Mouse (Mus musculus) naive thymus-derived CD4-positive, alpha-beta T cell, adult 2 months (primary cell): ENCODE data around the gene Thpo.

ENCODE experiments used
- DNase-seq: peaks from one replicate; pipeline ENCODE4 v3.0.0-alpha.2; 2011; ENCODE audit warnings: low read depth

Thpo gene

DNA sequence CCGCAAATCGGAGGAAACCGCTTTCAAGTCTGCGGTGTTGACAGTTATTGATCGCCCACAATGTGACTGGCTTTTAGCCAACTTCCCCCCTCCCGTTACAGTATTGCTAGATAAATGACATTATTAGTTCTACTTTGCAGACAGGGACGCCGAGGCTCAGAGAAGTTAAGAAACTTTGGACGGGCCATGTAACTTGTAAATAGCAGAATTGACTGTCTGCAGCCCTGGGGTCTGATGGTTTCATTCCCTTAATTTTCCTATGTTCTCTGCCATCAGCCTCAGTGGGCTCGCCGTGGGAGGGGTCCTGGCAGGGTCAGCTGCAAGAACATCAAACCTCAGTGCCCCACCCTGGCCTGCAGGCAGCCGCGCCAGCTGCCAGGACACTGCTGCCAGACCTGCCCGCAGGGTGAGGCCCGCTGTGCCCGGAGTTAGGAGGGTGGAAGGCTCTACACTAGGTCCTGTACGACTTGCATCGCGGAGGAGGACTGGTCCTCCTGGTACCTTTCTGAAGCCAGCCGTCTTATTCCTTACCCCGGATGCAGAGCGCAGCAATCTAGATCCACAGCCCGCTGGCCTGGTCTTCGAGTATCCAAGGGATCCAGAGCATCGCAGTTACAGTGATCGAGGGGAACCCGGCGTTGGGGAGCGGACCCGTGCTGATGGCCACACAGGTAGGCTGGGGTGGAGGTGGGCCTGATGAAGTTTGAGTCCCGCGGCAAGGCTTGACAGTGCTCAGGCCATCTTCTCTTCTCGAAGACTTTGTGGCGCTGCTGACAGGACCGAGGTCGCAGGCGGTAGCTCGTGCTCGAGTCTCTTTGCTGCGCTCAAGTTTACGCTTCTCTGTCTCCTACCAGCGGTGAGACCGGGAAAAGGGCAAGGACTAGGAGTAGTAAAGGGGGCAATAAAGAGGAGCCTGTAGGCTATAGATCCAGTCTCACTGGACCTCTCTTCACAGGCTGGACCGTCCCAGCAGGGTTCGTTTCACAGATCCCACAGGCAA is at the start of gene Thpo:
Gene Thpo, minus strand, starts transcription at position 781 of the 1,000 bp plus-strand sequence.
- no peak for DNase-seq

- DNase-seq, result no peak
Measured at GRCm38 (mm10) chr16:20783891-20784290, 49.6 kb upstream of the Thpo start.

GRCm38 (mm10) chr16:20781101-20781630 is 46.9 kb upstream of the Thpo start:
- DNase-seq, result no peak

DNA sequence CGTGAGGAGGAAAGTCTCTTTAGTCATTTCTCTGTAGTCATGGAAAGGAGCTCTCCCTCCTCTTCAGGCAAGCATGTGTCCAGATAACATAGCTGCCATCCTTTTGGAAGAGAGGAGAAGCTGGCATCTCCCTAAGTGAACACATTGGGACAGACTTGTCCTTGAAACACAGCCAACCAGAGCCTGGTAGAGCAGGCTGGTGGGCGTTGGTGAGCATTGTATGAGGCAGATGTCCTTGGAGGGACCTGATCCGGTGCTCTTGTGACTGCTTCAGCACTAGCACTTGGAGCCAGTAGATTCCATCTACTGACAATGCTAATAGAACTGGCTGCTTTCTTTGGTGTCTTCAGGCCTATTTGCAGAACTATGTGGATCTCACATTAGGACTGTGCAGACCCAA is 45.5 kb upstream of the Thpo start:
- DNase-seq, result no peak

DNA sequence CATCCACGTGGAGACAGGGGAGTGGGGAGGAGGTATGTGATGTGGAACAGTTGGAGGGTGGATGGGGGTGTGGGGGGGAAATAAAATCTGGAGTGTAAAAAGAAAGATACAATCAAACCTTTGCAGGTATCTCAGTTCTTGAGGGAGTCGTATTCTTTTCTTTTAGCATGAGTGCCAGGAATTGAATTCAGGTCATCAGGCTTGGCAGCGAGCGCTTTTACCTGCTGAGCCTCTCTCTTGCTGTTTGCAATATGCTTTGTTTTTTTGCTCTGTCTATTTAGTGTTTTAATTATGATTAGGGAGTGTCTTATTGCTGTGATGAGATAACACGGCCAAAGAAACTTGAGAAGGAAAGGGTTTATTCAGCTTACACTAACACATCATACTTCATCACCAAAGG is 40.7 kb upstream of the Thpo start:
- no peak for DNase-seq

DNA sequence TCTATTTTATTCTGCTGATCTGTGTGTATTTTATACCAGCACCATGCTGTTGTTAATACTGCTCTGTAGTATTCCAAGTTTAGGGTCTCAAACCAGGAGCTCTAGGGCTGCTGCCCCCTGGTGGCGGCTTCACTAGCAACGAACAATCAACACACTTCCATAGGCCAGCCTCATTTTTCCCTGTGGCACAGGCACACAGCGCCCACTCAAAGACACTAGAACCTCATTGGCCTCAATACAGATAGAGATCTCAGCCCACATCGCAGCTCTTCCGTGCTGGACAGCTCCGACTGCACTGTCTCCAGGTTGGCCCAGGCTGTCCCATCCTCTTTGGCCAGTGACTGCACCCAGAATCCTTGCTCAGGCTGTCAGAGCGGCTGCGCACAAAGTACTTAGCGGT is 30.9 kb upstream of the Thpo start:
- DNase-seq, result peak; percentile 74

DNA sequence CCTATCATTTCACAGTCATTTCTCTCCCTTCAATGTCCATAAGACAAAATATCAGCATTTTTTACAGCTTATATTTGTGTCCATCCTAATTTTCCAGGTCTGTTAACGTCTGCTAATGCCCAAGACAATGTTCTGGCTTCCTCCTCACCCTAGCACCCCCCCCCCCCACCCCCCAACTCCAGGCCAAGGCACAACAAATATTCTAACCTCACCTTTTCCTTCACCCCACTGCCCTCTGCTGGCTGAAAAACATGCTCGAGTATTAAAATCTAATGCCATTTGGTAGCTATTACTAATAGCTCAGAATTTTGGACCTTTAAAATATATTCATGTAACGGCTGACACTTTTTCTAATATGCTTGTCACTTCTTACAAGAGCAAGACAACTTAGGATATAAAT is 27.4 kb upstream of the Thpo start:
- peak; percentile 61 for DNase-seq

GRCm38 (mm10) chr16:20757385-20757784 is 23.1 kb upstream of the Thpo start:
- DNase-seq, result no peak

DNA sequence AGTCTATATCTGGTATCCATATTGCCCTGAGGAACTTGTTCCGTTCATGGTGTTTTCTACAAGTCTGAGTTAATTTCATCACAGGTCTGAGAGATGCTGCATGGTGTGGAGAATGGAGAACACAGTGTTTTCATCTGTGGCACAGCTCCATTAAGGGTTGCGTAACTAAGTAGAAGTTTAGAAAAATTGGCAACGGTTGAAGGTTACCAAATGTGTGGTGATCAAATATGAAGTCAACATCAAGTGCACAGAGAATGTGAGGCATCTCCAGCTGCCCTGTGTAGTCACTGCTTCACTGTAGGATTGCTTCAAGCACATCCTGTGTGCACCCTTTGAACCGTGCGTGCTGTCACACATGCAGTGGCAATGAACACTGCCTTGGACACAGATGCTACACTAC is 21.7 kb upstream of the Thpo start:
- DNase-seq, result no peak

DNA sequence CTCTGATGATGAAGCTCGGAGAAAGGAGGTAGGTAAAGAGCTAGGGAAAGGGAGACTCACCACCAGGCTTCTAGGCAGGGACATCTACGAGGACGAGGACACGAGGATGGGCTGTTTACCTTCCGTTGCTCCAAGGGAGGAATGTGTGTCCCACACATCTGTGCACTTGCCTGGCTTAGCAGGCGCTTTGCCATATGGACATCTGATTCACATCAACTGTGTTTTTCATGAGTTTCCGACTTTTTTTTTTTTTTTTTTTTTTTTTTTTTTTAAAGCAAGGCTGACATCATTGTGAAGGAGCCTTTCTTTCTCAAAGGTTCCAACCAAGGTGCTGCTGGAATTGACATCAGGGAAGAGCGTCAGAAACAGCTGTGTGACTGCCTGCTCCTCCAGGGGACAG is 16.2 kb upstream of the Thpo start:
- no peak for DNase-seq

- DNase-seq, result no peak
Measured at GRCm38 (mm10) chr16:20746641-20747040, 12.3 kb upstream of the Thpo start.

DNA sequence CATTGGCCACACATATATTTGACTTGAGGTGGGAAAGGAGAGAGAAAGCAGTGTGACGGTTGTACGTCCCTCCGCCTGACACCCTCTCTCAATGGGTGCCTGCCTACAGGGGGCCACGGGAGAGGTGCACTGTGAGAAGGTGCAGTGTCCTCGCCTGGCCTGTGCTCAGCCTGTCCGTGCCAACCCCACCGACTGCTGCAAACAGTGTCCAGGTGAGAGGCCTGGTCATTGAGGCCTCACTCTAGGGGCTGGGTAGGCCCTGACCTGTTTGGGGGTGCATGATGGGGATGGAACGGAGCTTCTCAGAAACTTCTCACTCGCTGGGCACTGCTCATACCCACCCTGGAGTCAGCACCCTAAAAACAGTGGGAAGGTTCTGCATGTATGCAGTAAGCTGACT is 5.5 kb upstream of the Thpo start:
- DNase-seq, result no peak

GRCm38 (mm10) chr16:20736823-20737222 is 2.5 kb upstream of the Thpo start:
- no peak for DNase-seq

- DNase-seq, result no peak
Measured at GRCm38 (mm10) chr16:20736168-20736567, 1.9 kb upstream of the Thpo start.

GRCm38 (mm10) chr16:20735651-20736050 is 1.3 kb upstream of the Thpo start:
- no peak for DNase-seq

- no peak for DNase-seq
Measured at GRCm38 (mm10) chr16:20732925-20733730, 1.2 kb downstream of the Thpo start, which contains the start of gene Chrd. Gene Chrd, plus strand, starts transcription at chr16:20733127.

DNA sequence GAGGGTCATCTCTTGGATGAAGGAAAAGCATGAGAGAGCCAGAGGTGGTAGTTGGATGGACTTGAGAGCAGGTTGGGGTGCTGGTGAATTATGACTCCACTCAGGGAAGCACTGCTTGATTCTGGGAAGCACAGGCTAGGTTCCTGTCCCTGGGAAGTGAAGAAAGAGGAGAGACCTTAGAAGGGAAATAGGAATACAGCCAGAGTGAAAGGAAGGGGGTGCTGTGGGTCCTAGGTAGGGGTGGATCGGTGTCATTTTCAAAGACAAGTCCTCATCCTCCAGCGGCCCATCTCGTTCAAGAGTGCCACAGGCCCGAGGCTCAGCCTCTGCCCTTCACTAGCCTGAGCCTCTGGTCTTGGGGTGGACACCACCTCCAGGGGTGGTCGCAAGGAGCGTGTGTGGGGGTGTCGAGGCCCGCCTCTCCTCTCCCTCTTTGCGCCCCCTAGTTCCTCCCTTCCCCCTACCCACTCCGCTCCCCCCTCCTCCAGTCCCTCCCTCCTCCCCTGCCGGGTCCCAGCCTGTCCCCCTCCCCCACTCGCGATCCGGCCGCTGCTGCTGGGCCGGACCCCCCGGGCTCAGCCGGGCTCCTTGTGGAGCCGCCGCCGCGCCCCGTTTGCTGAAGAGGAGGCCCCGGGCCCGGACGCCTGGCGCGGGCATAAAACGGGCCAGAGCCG is 1.9 kb downstream of the Thpo start:
- DNase-seq, result no peak

GRCm38 (mm10) chr16:20731688-20732087 is 2.6 kb downstream of the Thpo start:
- DNase-seq, result no peak

GRCm38 (mm10) chr16:20730293-20730711 is 4.0 kb downstream of the Thpo start:
- no peak for DNase-seq

- DNase-seq, result no peak
Measured at GRCm38 (mm10) chr16:20726384-20726783, 7.9 kb downstream of the Thpo start.

GRCm38 (mm10) chr16:20725750-20726149 is 8.6 kb downstream of the Thpo start:
- DNase-seq, result no peak

- DNase-seq, result no peak
Measured at GRCm38 (mm10) chr16:20725321-20725720, 9.0 kb downstream of the Thpo start.
